ENCODE assay signal across 7 mouse cellular contexts in genomic region chr1:73913071-73914005, GRCm38 (mm10).
DNase-seq lines count a peak whose midpoint lies in the region; ATAC-seq lines count a peak whose summit lies in the region.

No protein-coding gene starts in this region.

- no peak overlapping the region for H3K27ac ChIP-seq in neural tube, embryonic 14.5 days (ENCODE audit: low read depth, low read length)

- no peaks in the 10 kb centered on the region for H3K36me3 ChIP-seq in neural tube, embryonic 14.5 days (ENCODE audit: control insufficient read depth, insufficient read depth, low read length)

- H3K4me2 ChIP-seq in neural tube, embryonic 14.5 days (ENCODE audit: low read depth, low read length), result no peak overlapping the region

- H3K9ac ChIP-seq in neural tube, embryonic 14.5 days (replicated peaks; ENCODE audit: low read depth, low read length), result no peak overlapping the region

- peak; percentile 22 for DNase-seq in kidney, adult 18-20 months
- DNase-seq in kidney, postnatal 14 days, result no peak
- peak; percentile 4 for DNase-seq in thymus, postnatal 4 days
- DNase-seq in thymus, postnatal 25 days, result no peak
- DNase-seq in heart, postnatal 4 days, result peak; percentile 33

- H3K27me3 ChIP-seq in neural tube, embryonic 14.5 days (ENCODE audit: control insufficient read depth, insufficient read depth, low read length), result no peaks in the 10 kb centered on the region

- no peaks in the 10 kb centered on the region for H3K9me3 ChIP-seq in neural tube, embryonic 14.5 days (ENCODE audit: control insufficient read depth, low read length)

- H3K4me3 ChIP-seq in neural tube, embryonic 14.5 days (ENCODE audit: low read depth, low read length), result no peak overlapping the region

- 0 out of 2 replicates have a peak, but pooled peaks cover 4% of the 10 kb centered on the region for H3K4me1 ChIP-seq in neural tube, embryonic 14.5 days (ENCODE audit: control insufficient read depth, insufficient read depth, low read length)

- ATAC-seq in neural tube, embryonic 14.5 days (ENCODE audit: low read depth), result 0 out of 2 replicates have a peak, but pooled peaks have one; percentile 35
- no peak for ATAC-seq in activated CD4-positive, CD25-positive, alpha-beta regulatory T cell, adult 4 months

- WGBS in neural tube, embryonic 14.5 days, result 73% methylated on average over 19 of the region's 19 CpGs

Comparison
In these comparisons a context has a peak if more than half of its experiments do, and no peak if none do; other contexts are left out.
1. DNase-seq: peak in kidney, adult 18-20 months (single experiment), thymus, postnatal 4 days (single experiment) and heart, postnatal 4 days (single experiment); none in kidney, postnatal 14 days (single experiment) and thymus, postnatal 25 days (single experiment).